Mouse (Mus musculus): Measurements from ENCODE around the gene Reg3g.
"Not testable (repeated sequence)": the region's sequence is repeated elsewhere in the genome, so short reads cannot be mapped to it uniquely, and the experiment has no call there.

Reg3g gene

GRCm38 (mm10) chr6:78468772-78469171 is at the start of gene Reg3g:
Gene Reg3g, minus strand, starts transcription at chr6:78468872.
- in situ Hi-C loops (cut with MboI, MseI): no loop called here

- in situ Hi-C loops (cut with MboI, MseI): no loop called here
Observed at GRCm38 (mm10) chr6:78515777-78516446, 47.2 kb upstream of the Reg3g start.

- in situ Hi-C loops (cut with MboI, MseI): no loop called here
Observed at GRCm38 (mm10) chr6:78512833-78513232, 44.2 kb upstream of the Reg3g start.

- in situ Hi-C loops (cut with MboI, MseI): no loop called here
Observed at GRCm38 (mm10) chr6:78510173-78510900, 41.7 kb upstream of the Reg3g start.

GRCm38 (mm10) chr6:78505745-78506144 is 37.1 kb upstream of the Reg3g start:
- in situ Hi-C loops (cut with MboI, MseI): no loop called here

- in situ Hi-C loops (cut with MboI, MseI): no loop called here
Observed at GRCm38 (mm10) chr6:78494633-78495032, 26.0 kb upstream of the Reg3g start.

GRCm38 (mm10) chr6:78469287-78469686 is 615 bp upstream of the Reg3g start:
- in situ Hi-C loops (cut with MboI, MseI): no loop called here

- in situ Hi-C loops (cut with MboI, MseI): no loop called here
Observed at GRCm38 (mm10) chr6:78463266-78463665, 5.4 kb downstream of the Reg3g start.

- in situ Hi-C loops (cut with MboI, MseI): no loop called here
Observed at GRCm38 (mm10) chr6:78462360-78462759, 6.3 kb downstream of the Reg3g start.

GRCm38 (mm10) chr6:78460191-78460825 is 8.4 kb downstream of the Reg3g start:
- in situ Hi-C loops (cut with MboI, MseI): no loop called here

- in situ Hi-C loops (cut with MboI, MseI): no loop called here
Observed at GRCm38 (mm10) chr6:78452804-78453203, 15.9 kb downstream of the Reg3g start.

GRCm38 (mm10) chr6:78448409-78448808 is 20.3 kb downstream of the Reg3g start:
- in situ Hi-C loops (cut with MboI, MseI): no loop called here

GRCm38 (mm10) chr6:78447202-78447601 is 21.5 kb downstream of the Reg3g start:
- in situ Hi-C loops (cut with MboI, MseI): no loop called here

- in situ Hi-C loops (cut with MboI, MseI): no loop called here
Observed at GRCm38 (mm10) chr6:78425497-78425896, 43.2 kb downstream of the Reg3g start.

GRCm38 (mm10) chr6:78422411-78422810 is 46.3 kb downstream of the Reg3g start, which contains the start of gene Reg1:
Gene Reg1, plus strand, starts transcription at chr6:78422711.
- in situ Hi-C loops (cut with MboI, MseI): not testable (repeated sequence)
